Mouse (Mus musculus) adipose tissue, adult 10 weeks (tissue): ENCODE results near the gene Olfr548-ps1. TPM values are rescaled to one million over a fixed set of nuclear protein-coding genes. Genes with fewer than 3 reads are reported as not detected.

ENCODE experiments used
- polyA plus RNA-seq: library from polyadenylated mRNA; stranded (reverse); fragments of 350-450 nt; fragmentation: Illumina TruSeq; extraction: RNeasy Lipid Tissue Mini Kit (QIAGEN cat#74804); gene quantifications from one replicate; pipeline ENCODE4 v1.2.3, GENCODE M21; 2014; ENCODE audit warnings: low read depth, low replicate concordance

Gene Olfr548-ps1
- polyA plus RNA-seq: not detected

GRCm38 (mm10) chr7:102540596-102540995 is at the start of gene Olfr548-ps1:
Olfr548-ps1 (plus strand) TSS chr7:102540896.

DNA sequence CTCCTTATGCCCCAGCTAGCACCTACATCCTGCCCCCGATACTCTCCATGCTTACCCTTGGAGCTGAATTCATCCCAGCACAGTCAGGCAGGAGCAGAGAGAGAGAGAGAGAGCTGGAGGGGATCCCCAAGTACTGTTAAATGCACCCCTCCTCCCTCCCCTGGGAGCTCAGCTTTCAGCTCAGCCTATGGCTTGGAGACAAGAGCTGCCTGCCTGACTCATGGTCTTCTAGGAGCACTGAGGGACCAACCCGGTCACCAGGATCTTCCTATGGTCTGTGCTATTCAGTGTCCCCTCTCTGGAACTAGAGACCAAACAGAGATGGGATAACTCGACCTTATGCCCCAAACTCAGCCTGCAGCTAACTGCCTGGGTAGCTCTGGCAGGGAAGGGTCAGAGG is 41.2 kb upstream of the Olfr548-ps1 start, which contains the start of gene Olfr545:
Gene Olfr545 (minus strand): TSS at position 101 of the 400 bp plus-strand sequence.

GRCm38 (mm10) chr7:102534449-102534848 is 6.2 kb upstream of the Olfr548-ps1 start, which contains the start of gene Olfr547:
Olfr547 (plus strand) TSS chr7:102534749.

DNA sequence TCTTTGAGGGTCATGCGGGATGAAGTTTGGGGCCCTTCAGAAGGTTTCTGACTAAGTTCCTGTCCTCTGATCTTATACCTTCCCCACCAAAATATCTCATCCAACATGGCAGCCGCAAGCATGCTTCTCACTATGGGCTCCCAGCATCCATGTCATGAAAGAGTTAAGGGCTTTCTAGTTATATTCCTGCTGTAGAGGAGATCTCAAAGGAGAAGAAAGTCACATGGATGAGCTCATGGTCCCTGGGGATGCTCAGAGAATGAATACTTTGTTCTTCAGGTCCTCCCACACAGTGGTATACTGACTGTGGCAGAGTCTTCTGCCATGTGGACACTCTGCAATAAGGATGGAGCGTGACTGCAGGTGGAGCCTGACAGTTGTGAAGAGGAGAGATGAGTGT is 8.9 kb downstream of the Olfr548-ps1 start, which contains the start of gene Olfr549:
Gene Olfr549 (plus strand): TSS at position 301 of the 400 bp plus-strand sequence.

GRCm38 (mm10) chr7:102564999-102565997 is 24.6 kb downstream of the Olfr548-ps1 start, which contains the start of gene Trim21:
Trim21 (minus strand) TSS chr7:102565486.

GRCm38 (mm10) chr7:102571142-102571541 is 30.4 kb downstream of the Olfr548-ps1 start, which contains the start of gene Olfr550:
Olfr550 (plus strand) TSS chr7:102571442.

GRCm38 (mm10) chr7:102591786-102592185 is 51.1 kb downstream of the Olfr548-ps1 start, which contains the start of gene Olfr551:
Olfr551 (minus strand) TSS chr7:102591886.

Other genes with a start within 250 kb of the Olfr548-ps1 start
- gene Rrm1, start 99.2 kb upstream of the Olfr548-ps1 start, polyA plus RNA-seq: 20.0 TPM
- 0.56 TPM for gene Olfr543, start 59.2 kb upstream of the Olfr548-ps1 start, polyA plus RNA-seq
- gene Olfr544, start 52.6 kb upstream of the Olfr548-ps1 start, polyA plus RNA-seq: not detected
- gene Olfr545, start 41.3 kb upstream of the Olfr548-ps1 start, polyA plus RNA-seq: not detected
- gene Olfr547, start 6.1 kb upstream of the Olfr548-ps1 start, polyA plus RNA-seq: not detected
- gene Olfr549, start 9.0 kb downstream of the Olfr548-ps1 start, polyA plus RNA-seq: not detected
- 11.5 TPM for gene Trim21, start 24.6 kb downstream of the Olfr548-ps1 start, polyA plus RNA-seq
- not detected for gene Olfr550, start 30.5 kb downstream of the Olfr548-ps1 start, polyA plus RNA-seq
- gene Olfr551, start 51.0 kb downstream of the Olfr548-ps1 start, polyA plus RNA-seq: not detected
- gene Olfr552, start 56.9 kb downstream of the Olfr548-ps1 start, polyA plus RNA-seq: not detected
- gene Olfr553, start 77.3 kb downstream of the Olfr548-ps1 start, polyA plus RNA-seq: not detected
- gene Olfr554, start 97.5 kb downstream of the Olfr548-ps1 start, polyA plus RNA-seq: not detected
- not detected for gene Olfr555, start 117.9 kb downstream of the Olfr548-ps1 start, polyA plus RNA-seq
- not detected for gene Olfr556, start 124.0 kb downstream of the Olfr548-ps1 start, polyA plus RNA-seq
- 32.3 TPM for gene Trim68, start 146.4 kb downstream of the Olfr548-ps1 start, polyA plus RNA-seq
- not detected for gene Olfr557, start 155.0 kb downstream of the Olfr548-ps1 start, polyA plus RNA-seq
- 1.8 TPM for gene Olfr558, start 161.3 kb downstream of the Olfr548-ps1 start, polyA plus RNA-seq
- gene Olfr33, start 178.2 kb downstream of the Olfr548-ps1 start, polyA plus RNA-seq: not detected
- not detected for gene Olfr559, start 186.6 kb downstream of the Olfr548-ps1 start, polyA plus RNA-seq
- not detected for gene Olfr560, start 218.5 kb downstream of the Olfr548-ps1 start, polyA plus RNA-seq
- gene Olfr78, start 218.6 kb downstream of the Olfr548-ps1 start, polyA plus RNA-seq: 1.7 TPM
- not detected for gene Olfr561, start 230.3 kb downstream of the Olfr548-ps1 start, polyA plus RNA-seq